Comparison of ENCODE assay signal across 7 mouse cellular contexts in genomic region chr14:73552341-73553121, GRCm38 (mm10). TPM values are rescaled to one million over a fixed set of nuclear protein-coding genes. Genes with fewer than 3 reads are reported as not detected.
DNase-seq lines count a peak whose midpoint lies in the region; ATAC-seq and TF ChIP-seq lines count a peak whose summit lies in the region.

No protein-coding gene starts in this region.

- no peaks in the 10 kb centered on the region for H3K27me3 ChIP-seq in embryonic facial prominence, embryonic 10.5 days (replicated peaks; ENCODE audit: low read depth, poor library complexity, severe bottlenecking)
- H3K27me3 ChIP-seq in intestine, postnatal 0 days (replicated peaks; ENCODE audit: control insufficient read depth, insufficient read depth, low read length): no peaks in the 10 kb centered on the region
- no peaks in the 10 kb centered on the region for H3K27me3 ChIP-seq in midbrain, embryonic 12.5 days
- no peaks in the 10 kb centered on the region for H3K27me3 ChIP-seq in small intestine, adult 2 months (ENCODE audit: control insufficient read depth, insufficient read depth, low read length)

- no peaks in the 10 kb centered on the region for H3K9me3 ChIP-seq in embryonic facial prominence, embryonic 10.5 days
- H3K9me3 ChIP-seq in intestine, postnatal 0 days (ENCODE audit: control insufficient read depth): no peaks in the 10 kb centered on the region
- no peaks in the 10 kb centered on the region for H3K9me3 ChIP-seq in midbrain, embryonic 12.5 days

- peaks cover 22% of the 10 kb centered on the region for H3K36me3 ChIP-seq in embryonic facial prominence, embryonic 10.5 days (replicated peaks)
- peaks cover 5% of the 10 kb centered on the region for H3K36me3 ChIP-seq in intestine, postnatal 0 days (ENCODE audit: control insufficient read depth, insufficient read depth)
- peaks cover 14% of the 10 kb centered on the region for H3K36me3 ChIP-seq in midbrain, embryonic 12.5 days
- peaks cover 6% of the 10 kb centered on the region; the same call in 1 of the 2 replicates for H3K36me3 ChIP-seq in small intestine, adult 2 months (ENCODE audit: control insufficient read depth, insufficient read depth, low read length)

- intact Hi-C loops in left cerebral cortex, postnatal 4 days (cut with DNase I): no loop called here

- H3K4me1 ChIP-seq in embryonic facial prominence, embryonic 10.5 days: peaks cover 14% of the 10 kb centered on the region
- H3K4me1 ChIP-seq in intestine, postnatal 0 days (replicated peaks; ENCODE audit: control insufficient read depth, insufficient read depth, low read length): peaks cover 3% of the 10 kb centered on the region; the same call in 1 of the 2 replicates
- peaks cover 9% of the 10 kb centered on the region for H3K4me1 ChIP-seq in midbrain, embryonic 12.5 days
- peaks cover 6% of the 10 kb centered on the region for H3K4me1 ChIP-seq in small intestine, adult 2 months (ENCODE audit: control insufficient read depth, insufficient read depth, insufficient read length, low read length)

- 4% methylated on average over 61 of the region's 61 CpGs for WGBS in embryonic facial prominence, embryonic 10.5 days
- 4% methylated on average over 61 of the region's 61 CpGs for WGBS in intestine, postnatal 0 days
- 4% methylated on average over 60 of the region's 61 CpGs for WGBS in midbrain, embryonic 12.5 days
- WGBS in small intestine, adult 2 months: 4% methylated on average over 61 of the region's 61 CpGs

- peak overlapping the region; percentile 94 for H3K4me3 ChIP-seq in embryonic facial prominence, embryonic 10.5 days
- peak overlapping the region; percentile 95 for H3K4me3 ChIP-seq in intestine, postnatal 0 days (ENCODE audit: low read depth, low read length)
- peak overlapping the region; percentile 100 for H3K4me3 ChIP-seq in midbrain, embryonic 12.5 days
- H3K4me3 ChIP-seq in small intestine, adult 2 months (ENCODE audit: low read depth, low read length): peak overlapping the region; percentile 88

- peak overlapping the region; percentile 91 for H3K9ac ChIP-seq in intestine, postnatal 0 days (ENCODE audit: low read depth, low read length)
- H3K9ac ChIP-seq in midbrain, embryonic 12.5 days (replicated peaks): peak overlapping the region; percentile 98

- TF ChIP-seq CTCF in intestine, postnatal 0 days (IDR thresholded peaks at IDR 0.05; ENCODE audit: low read depth): peak; percentile 38; the same call in 1 of the 2 replicates
- no peak for TF ChIP-seq CTCF in small intestine, adult 2 months (IDR thresholded peaks at IDR 0.05; ENCODE audit: extremely low read depth, insufficient read length, insufficient replicate concordance, low read depth, low read length)

- peak; percentile 91 for TF ChIP-seq POLR2A in small intestine, adult 2 months (IDR thresholded peaks at IDR 0.05; ENCODE audit: low read depth, low read length)

- DNase-seq in adrenal gland, postnatal 10 days: peak; percentile 99
- DNase-seq in embryonic facial prominence, embryonic 10.5 days (ENCODE audit: low spot score): peak; percentile 98
- DNase-seq in gonadal fat pad, adult 2 months (ENCODE audit: low read depth): peak; percentile 24
- peak; percentile 97 for DNase-seq in left cerebral cortex, postnatal 4 days

- peak; percentile 93 for ATAC-seq in intestine, postnatal 0 days
- peak; percentile 97 for ATAC-seq in midbrain, embryonic 12.5 days (ENCODE audit: low FRiP score, low read depth)

- H3K4me2 ChIP-seq in intestine, postnatal 0 days (replicated peaks; ENCODE audit: low read depth): peak overlapping the region; percentile 72
- peak overlapping the region; percentile 76 for H3K4me2 ChIP-seq in midbrain, embryonic 12.5 days (replicated peaks)

- H3K27ac ChIP-seq in embryonic facial prominence, embryonic 10.5 days (replicated peaks): peak overlapping the region; percentile 95
- H3K27ac ChIP-seq in intestine, postnatal 0 days (ENCODE audit: low read depth, low read length): peak overlapping the region; percentile 93
- peak overlapping the region; percentile 84 for H3K27ac ChIP-seq in midbrain, embryonic 12.5 days (replicated peaks)
- peak overlapping the region; percentile 84 for H3K27ac ChIP-seq in small intestine, adult 2 months (ENCODE audit: insufficient read depth, low read depth, low read length)

RNA-seq across cellular contexts. Expression of gene Nudt15, which starts 4.5 kb away (rescaled TPM):
- 1 to 10 TPM; 8.2 to 10.0 TPM for total RNA-seq in adrenal gland, postnatal 10 days (2021)
- 6.9 and 8.5 TPM in 2 replicates for polyA plus RNA-seq in embryonic facial prominence, embryonic 10.5 days (2016; fragmentation: Nextera tagmentation; extraction: Ambion mirVana)
- 2.0 and 2.3 TPM in 2 replicates for polyA plus RNA-seq in gonadal fat pad, adult 2 months (2012; rRNA removed)
- 2.5 and 2.8 TPM in 2 replicates for polyA plus RNA-seq in intestine, postnatal 0 days (2015; fragmentation: Nextera tagmentation; extraction: Ambion mirVana)
- total RNA-seq in left cerebral cortex, postnatal 4 days (2021): 1 to 10 TPM; 4.6 to 6.1 TPM
- polyA plus RNA-seq in midbrain, embryonic 12.5 days (2016; fragmentation: Nextera tagmentation; extraction: Ambion mirVana): 9.9 and 11.2 TPM in 2 replicates
- 0.15 and 0.42 TPM in 2 replicates for polyA plus RNA-seq in small intestine, adult 2 months (2012; rRNA removed)

RNA-seq across cellular contexts. Expression of gene Sucla2, which starts 27.4 kb away (rescaled TPM):
- total RNA-seq in adrenal gland, postnatal 10 days (2021): 1,000 to 10,000 TPM; 1,072 to 1,158 TPM
- polyA plus RNA-seq in embryonic facial prominence, embryonic 10.5 days (2016; fragmentation: Nextera tagmentation; extraction: Ambion mirVana): 101 TPM in 2 replicates
- 21.5 and 24.1 TPM in 2 replicates for polyA plus RNA-seq in gonadal fat pad, adult 2 months (2012; rRNA removed)
- polyA plus RNA-seq in intestine, postnatal 0 days (2015; fragmentation: Nextera tagmentation; extraction: Ambion mirVana): 185 and 202 TPM in 2 replicates
- total RNA-seq in left cerebral cortex, postnatal 4 days (2021): 100 to 1,000 TPM; 103 to 107 TPM
- polyA plus RNA-seq in midbrain, embryonic 12.5 days (2016; fragmentation: Nextera tagmentation; extraction: Ambion mirVana): 94.3 and 98.4 TPM in 2 replicates
- polyA plus RNA-seq in small intestine, adult 2 months (2012; rRNA removed): 8.8 and 17.4 TPM in 2 replicates

RNA-seq across cellular contexts. Expression of gene Med4, which starts 42.7 kb away (rescaled TPM):
- total RNA-seq in adrenal gland, postnatal 10 days (2021): 10 to 100 TPM; 25.1 to 32.8 TPM
- 118 and 122 TPM in 2 replicates for polyA plus RNA-seq in embryonic facial prominence, embryonic 10.5 days (2016; fragmentation: Nextera tagmentation; extraction: Ambion mirVana)
- 19.9 and 20.1 TPM in 2 replicates for polyA plus RNA-seq in gonadal fat pad, adult 2 months (2012; rRNA removed)
- 30.9 and 31.7 TPM in 2 replicates for polyA plus RNA-seq in intestine, postnatal 0 days (2015; fragmentation: Nextera tagmentation; extraction: Ambion mirVana)
- 10 to 100 TPM; 34.9 to 43.6 TPM for total RNA-seq in left cerebral cortex, postnatal 4 days (2021)
- polyA plus RNA-seq in midbrain, embryonic 12.5 days (2016; fragmentation: Nextera tagmentation; extraction: Ambion mirVana): 87.6 and 93.7 TPM in 2 replicates
- polyA plus RNA-seq in small intestine, adult 2 months (2012; rRNA removed): 4.5 and 8.7 TPM in 2 replicates

Comparison
In these comparisons a context has a peak if more than half of its experiments do, and no peak if none do; other contexts are left out.
1. Peak in every context shown above with its lines: DNase-seq, ATAC-seq, H3K4me3 ChIP-seq and H3K27ac ChIP-seq.
2. DNase-seq: peak in every context shown above with its lines; median percentile 99 in adrenal gland, postnatal 10 days; 98 in embryonic facial prominence, embryonic 10.5 days; 97 in left cerebral cortex, postnatal 4 days; 24 in gonadal fat pad, adult 2 months.